Mouse (Mus musculus) brain, embryonic 14.5 days (tissue): ENCODE results near the gene Rdh8.

Source experiments
- CTCF ChIP-seq: fragments of 200-500 bp; IDR thresholded peaks from 2 replicates; pipeline ENCODE4 v1.5.1; 2012; ENCODE audit warnings: inconsistent platforms, mild to moderate bottlenecking, moderate library complexity, borderline replicate concordance; ENCODE audit not compliant: insufficient read depth, insufficient read length; ENCODE audit errors: extremely low read depth
- POLR2A ChIP-seq: fragments of 200-500 bp; IDR thresholded peaks from 2 replicates; pipeline ENCODE4 v1.6.1; 2012; ENCODE audit warnings: mild to moderate bottlenecking, inconsistent platforms, borderline replicate concordance; ENCODE audit not compliant: poor library complexity, insufficient read depth, insufficient read length, severe bottlenecking; ENCODE audit errors: extremely low read depth

- peak; percentile 47; the same call in 1 of the 2 replicates for TF ChIP-seq CTCF
- TF ChIP-seq POLR2A, result no peak
These were observed 24.4 kb downstream of the Rdh8 start for GRCm38 (mm10) chr9:20842670-20843069.
